Mouse (Mus musculus) heart, postnatal 36 days (tissue): Measurements from ENCODE around the gene Mlana. TPM values are rescaled to one million over a fixed set of nuclear protein-coding genes. Genes with fewer than 3 reads are reported as not detected.
A peak's percentile ranks its signal among the peaks of the same experiment; 100 is the strongest.

Source experiments
- DNase-seq, 2 experiments: peaks; one replicate each; pipeline ENCODE4 v3.0.0; 2021 to 2022
- intact Hi-C: fragments of 180-260 bp; cut with DNase I; formaldehyde crosslinking; loops from one replicate; pipeline ENCODE4 v1.15.1; 2025
- total RNA-seq, 2 experiments: library from RNA; stranded (reverse); gene quantifications; 2 replicates each; pipeline ENCODE4 v1.2.3; 2021

The Mlana gene
- total RNA-seq, 2 experiments from 2014 or later = 1.2 TPM; not detected in 1

- intact Hi-C loops = no loop called here
- DNase-seq = no peak
Measured at GRCm38 (mm10) chr19:29674946-29675345, 22.7 kb upstream of the Mlana start.

GRCm38 (mm10) chr19:29675562-29676078 is 22.0 kb upstream of the Mlana start:
- no peak for DNase-seq
- intact Hi-C loops = no loop called here

GRCm38 (mm10) chr19:29676479-29677193 is 21.0 kb upstream of the Mlana start:
- no peak for DNase-seq
- intact Hi-C loops = no loop called here

GRCm38 (mm10) chr19:29678181-29678778 is 19.3 kb upstream of the Mlana start:
- DNase-seq = no peak
- intact Hi-C loops = no loop called here

GRCm38 (mm10) chr19:29680182-29681152 is 17.2 kb upstream of the Mlana start:
- DNase-seq = no peak
- intact Hi-C loops = loop anchor here (5.0 to 10.0 kb wide), 2 partner anchors 444 to 527 kb away; no protein-coding TSS in a partner anchor

- intact Hi-C loops = loop anchor here (2.0 to 10.0 kb wide), 4 partner anchors 137 to 523 kb away; no protein-coding TSS in a partner anchor
- peak; percentile 70 to 78 for DNase-seq
Measured at GRCm38 (mm10) chr19:29683844-29684540, 13.6 kb upstream of the Mlana start.

GRCm38 (mm10) chr19:29695071-29695470 is 2.6 kb upstream of the Mlana start:
- no peak for DNase-seq
- intact Hi-C loops = no loop called here

GRCm38 (mm10) chr19:29696309-29696708 is 1.3 kb upstream of the Mlana start:
- intact Hi-C loops = no loop called here
- no peak for DNase-seq

- intact Hi-C loops = no loop called here
- no peak for DNase-seq
Measured at GRCm38 (mm10) chr19:29696840-29697239, 784 bp upstream of the Mlana start.

GRCm38 (mm10) chr19:29701707-29702106 is 4.1 kb downstream of the Mlana start:
- intact Hi-C loops = no loop called here
- no peak for DNase-seq

GRCm38 (mm10) chr19:29704436-29704835 is 6.8 kb downstream of the Mlana start:
- no peak for DNase-seq
- intact Hi-C loops = no loop called here

- intact Hi-C loops = no loop called here
Measured at GRCm38 (mm10) chr19:29707314-29707898, 9.8 kb downstream of the Mlana start.

GRCm38 (mm10) chr19:29708003-29708402 is 10.4 kb downstream of the Mlana start:
- DNase-seq = no peak
- intact Hi-C loops = no loop called here

More at GRCm38 (mm10) chr19:29707314-29707898, 9.8 kb downstream of the Mlana start:
- DNase-seq = no peak

- DNase-seq = no peak
- intact Hi-C loops = no loop called here
Measured at GRCm38 (mm10) chr19:29708461-29708860, 10.8 kb downstream of the Mlana start.

GRCm38 (mm10) chr19:29709461-29709860 is 11.8 kb downstream of the Mlana start:
- intact Hi-C loops = no loop called here

GRCm38 (mm10) chr19:29713451-29713850 is 15.8 kb downstream of the Mlana start:
- no peak for DNase-seq
- intact Hi-C loops = no loop called here

More at GRCm38 (mm10) chr19:29709461-29709860, 11.8 kb downstream of the Mlana start:
- no peak for DNase-seq

GRCm38 (mm10) chr19:29717854-29718253 is 20.2 kb downstream of the Mlana start:
- DNase-seq = no peak
- intact Hi-C loops = no loop called here

- intact Hi-C loops = no loop called here
- no peak for DNase-seq
Measured at GRCm38 (mm10) chr19:29718476-29718875, 20.9 kb downstream of the Mlana start.

- intact Hi-C loops = no loop called here
- no peak for DNase-seq
Measured at GRCm38 (mm10) chr19:29735421-29735820, 37.8 kb downstream of the Mlana start.

- no peak for DNase-seq
- intact Hi-C loops = no loop called here
Measured at GRCm38 (mm10) chr19:29739608-29740007, 42.0 kb downstream of the Mlana start.
